Mouse (Mus musculus) right cerebral cortex, adult 18-20 months (tissue): ENCODE data around the gene Ncapd3.
A peak's percentile ranks its signal among the peaks of the same experiment; 100 is the strongest.

Source experiments
- DNase-seq: peaks from one replicate; pipeline ENCODE4 v3.0.0; 2022; ENCODE audit warnings: mixed read lengths

The Ncapd3 gene

GRCm38 (mm10) chr9:27029828-27030762 lies at the start of gene Ncapd3, which contains the start of gene Vps26b:
Ncapd3 (plus strand) TSS chr9:27030175.
Vps26b (minus strand) TSS chr9:27030065.
- DNase-seq = peak; percentile 98

GRCm38 (mm10) chr9:26985090-26985613 lies 44.8 kb upstream of the Ncapd3 start:
- DNase-seq = no peak

DNA sequence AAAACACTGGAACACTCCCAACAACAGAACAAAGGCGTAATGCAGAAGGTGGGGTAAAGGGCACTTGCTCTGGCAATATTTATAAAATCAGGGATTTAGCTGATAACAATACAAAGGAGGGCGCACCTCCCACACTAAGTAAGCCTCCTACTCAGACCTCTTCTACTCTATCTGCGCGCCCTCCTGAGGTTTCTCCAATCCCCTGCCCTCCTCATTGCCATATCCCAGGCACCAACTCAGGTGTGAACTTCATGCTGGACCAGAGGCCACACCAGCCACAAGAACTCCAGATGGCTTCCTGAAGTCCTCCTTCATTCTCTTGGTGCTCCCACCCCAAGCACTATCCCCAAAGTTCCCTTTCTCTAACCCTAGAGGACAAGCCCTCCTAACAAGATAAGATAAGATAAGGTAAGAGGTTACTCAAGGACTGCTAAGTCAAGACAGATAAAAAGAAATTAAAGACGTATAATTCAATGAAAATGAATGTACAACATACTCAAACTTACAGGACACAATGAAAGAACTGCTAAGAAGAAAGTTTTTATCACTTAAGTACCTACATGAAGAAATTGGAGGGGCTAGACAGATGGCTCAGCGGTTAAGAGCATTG lies 44.2 kb upstream of the Ncapd3 start:
- no peak for DNase-seq

GRCm38 (mm10) chr9:26990181-26990580 lies 39.8 kb upstream of the Ncapd3 start:
- DNase-seq = no peak

GRCm38 (mm10) chr9:26993118-26993517 lies 36.9 kb upstream of the Ncapd3 start:
- DNase-seq = no peak

DNA sequence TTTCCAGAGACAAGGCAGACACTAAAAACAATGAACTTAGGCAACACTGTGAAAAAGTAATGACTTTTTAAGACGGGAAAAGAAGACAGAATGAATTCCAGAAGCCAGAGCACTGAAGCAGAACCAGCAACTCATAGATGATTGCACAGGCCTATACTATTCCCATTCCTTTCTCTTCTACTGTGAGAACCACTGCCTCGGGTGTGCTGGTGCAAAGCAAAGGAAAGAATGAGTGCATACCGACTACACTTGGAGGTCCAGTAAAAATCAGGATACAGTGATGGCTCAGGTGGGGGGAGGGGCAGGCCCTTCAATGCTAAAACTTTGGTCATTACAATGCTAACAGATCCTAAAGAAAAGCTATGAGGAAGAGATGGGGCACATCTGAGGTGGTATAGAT lies 36.1 kb upstream of the Ncapd3 start:
- DNase-seq = no peak

DNA sequence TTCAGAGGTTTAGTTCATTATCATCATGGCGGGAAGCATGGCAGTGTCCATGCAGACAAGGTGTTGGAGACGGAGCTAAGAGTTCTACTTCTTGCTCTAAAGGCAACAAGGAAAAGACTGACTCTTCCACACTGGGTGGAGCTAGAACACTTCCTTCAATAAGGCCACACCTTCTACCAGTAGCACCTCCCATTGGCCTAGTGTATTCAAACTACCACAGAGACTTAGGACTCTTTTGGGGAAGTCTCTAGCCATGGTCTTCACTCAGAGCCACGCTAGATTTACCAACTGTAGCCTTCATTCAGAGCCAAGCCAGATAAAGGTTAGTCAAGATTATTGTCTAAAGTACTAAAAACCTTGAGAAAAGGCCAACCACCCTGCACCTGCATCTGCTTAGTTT lies 32.9 kb upstream of the Ncapd3 start:
- DNase-seq = no peak

DNA sequence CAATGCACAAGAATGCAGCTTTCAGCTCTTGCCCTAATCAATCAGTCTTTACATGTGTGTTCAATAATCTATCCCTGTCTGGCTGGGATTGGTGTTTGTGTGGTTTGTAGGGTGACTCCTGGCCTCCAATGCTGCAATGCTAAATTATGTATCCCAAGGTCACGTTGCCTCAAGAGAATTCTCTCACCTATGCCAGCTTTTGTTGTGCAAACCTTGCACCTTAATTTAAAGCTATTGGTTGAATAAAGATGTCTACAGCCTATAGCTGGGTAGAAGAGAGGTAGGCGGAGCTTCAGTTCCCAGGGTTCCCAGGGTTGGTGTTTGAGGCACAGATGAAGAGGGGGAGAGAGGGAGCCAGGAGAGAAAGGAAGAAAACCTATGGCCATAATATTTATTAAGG lies 32.5 kb upstream of the Ncapd3 start:
- DNase-seq = no peak

- DNase-seq = no peak
These were observed 31.1 kb upstream of the Ncapd3 start for GRCm38 (mm10) chr9:26998669-26999460.

- peak; percentile 96 for DNase-seq
These were observed 30.2 kb upstream of the Ncapd3 start, which contains the start of the genes Acad8 and Thyn1 for GRCm38 (mm10) chr9:26999461-27000395. Acad8 (minus strand) TSS chr9:26999566. Thyn1 (plus strand) TSS chr9:26999710.

GRCm38 (mm10) chr9:27005231-27005630 lies 24.7 kb upstream of the Ncapd3 start:
- DNase-seq = no peak

DNA sequence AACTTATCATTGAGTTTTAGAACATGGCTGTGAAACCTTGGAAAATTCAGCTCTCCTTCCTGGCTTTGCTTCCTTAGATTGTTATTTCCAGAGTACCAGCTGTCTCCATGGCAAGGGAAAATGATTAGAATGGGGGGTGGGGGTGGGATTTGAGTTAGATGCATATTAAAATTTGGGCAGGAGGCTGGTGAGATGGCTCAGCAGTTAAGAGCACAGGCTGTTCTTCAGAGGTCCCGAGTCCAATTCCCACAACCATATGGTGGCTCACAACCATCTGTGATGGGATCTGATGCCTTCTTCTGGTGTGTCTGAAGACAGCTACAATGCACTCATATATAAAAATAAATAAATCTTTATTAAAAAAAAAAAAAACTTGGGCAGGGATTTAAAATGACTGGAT lies 24.0 kb upstream of the Ncapd3 start:
- no peak for DNase-seq

DNA sequence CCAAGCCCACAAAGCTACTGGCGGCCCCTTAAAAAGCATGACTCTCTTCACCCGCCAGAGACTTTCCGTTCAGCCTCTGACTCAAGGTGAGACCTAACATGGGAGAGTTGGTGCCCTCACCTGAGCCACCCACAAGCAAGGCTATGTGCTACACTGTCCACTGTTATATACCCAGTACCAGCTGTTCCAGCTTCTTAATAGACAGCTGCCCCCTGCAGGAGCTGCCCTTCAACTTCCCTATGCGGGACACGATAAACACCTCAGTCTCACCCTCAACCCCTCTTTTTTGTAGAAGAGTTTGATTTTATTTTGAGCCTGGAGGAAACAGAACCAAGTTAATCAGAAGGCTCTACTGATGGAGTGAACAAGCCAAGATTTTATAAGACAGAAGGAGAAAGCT lies 23.1 kb upstream of the Ncapd3 start:
- DNase-seq = no peak

- no peak for DNase-seq
These were observed 20.7 kb upstream of the Ncapd3 start for GRCm38 (mm10) chr9:27009231-27009630.

- no peak for DNase-seq
These were observed 18.4 kb upstream of the Ncapd3 start for GRCm38 (mm10) chr9:27011572-27011971.

DNA sequence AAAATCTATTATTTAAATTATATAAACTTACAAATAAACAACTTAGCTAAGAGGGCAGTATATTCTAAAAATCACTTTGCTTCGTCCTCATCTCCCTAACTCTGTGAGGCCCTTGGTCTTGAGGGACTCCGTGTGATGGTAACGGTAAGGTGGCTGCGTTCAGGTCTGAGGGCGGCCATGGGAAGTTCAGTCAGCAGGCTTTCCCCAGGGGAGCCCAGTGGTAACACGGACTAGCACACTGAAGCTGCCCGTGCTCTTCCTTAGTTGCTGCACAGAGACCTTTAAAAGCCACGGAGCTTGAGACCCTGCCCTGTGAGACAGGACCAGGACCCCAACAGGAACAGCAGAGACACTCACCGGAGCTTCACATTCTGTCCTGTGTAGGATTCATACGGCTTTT lies 11.0 kb upstream of the Ncapd3 start:
- DNase-seq = no peak

DNA sequence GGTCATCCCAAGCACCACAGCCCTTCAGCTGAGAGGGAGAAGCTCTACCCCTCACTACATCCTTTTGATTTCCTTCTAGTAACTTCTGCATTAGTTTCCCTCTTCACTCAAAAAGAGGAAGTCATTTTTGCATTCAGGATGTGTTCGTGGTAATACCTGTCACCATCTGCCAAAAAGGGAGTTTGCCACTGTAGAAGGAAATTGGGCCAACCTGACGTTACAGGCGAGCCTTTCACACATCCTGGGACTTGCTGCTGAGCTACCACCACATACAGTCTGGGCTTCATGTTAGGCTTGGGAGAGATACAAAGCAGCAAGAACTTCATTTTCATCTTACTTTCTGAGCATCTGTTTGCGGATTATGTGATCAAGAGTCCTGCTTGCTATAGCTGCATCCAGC lies 6.3 kb upstream of the Ncapd3 start:
- DNase-seq = no peak

- DNase-seq = no peak
These were observed 3.3 kb upstream of the Ncapd3 start for GRCm38 (mm10) chr9:27026708-27027107.

- peak; percentile 78 for DNase-seq
These were observed 750 bp upstream of the Ncapd3 start for GRCm38 (mm10) chr9:27029022-27029827.

- no peak for DNase-seq
These were observed 757 bp downstream of the Ncapd3 start for GRCm38 (mm10) chr9:27030763-27031100.

DNA sequence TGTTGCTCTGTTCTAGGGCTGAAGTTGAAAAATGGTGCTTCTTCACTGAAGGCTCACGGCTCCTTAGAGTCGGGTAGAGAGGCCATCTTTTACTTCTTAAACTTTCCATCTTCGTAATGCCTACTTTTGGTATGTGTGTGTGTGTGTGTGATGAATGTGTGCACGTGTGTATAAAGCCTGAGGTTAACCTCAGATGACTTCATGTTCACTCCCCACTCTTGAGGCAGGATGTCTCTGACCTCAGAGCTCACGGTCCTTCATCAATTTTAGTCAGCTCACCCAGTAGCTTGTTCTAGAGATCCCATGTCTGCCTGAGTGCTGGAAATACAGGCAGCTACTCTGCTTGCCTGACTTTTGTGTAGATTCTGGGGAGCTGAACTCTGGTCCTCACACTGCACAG lies 13.9 kb downstream of the Ncapd3 start:
- DNase-seq = no peak
